Comparison of ENCODE assay signal across 8 mouse cellular contexts in the genomic region with DNA sequence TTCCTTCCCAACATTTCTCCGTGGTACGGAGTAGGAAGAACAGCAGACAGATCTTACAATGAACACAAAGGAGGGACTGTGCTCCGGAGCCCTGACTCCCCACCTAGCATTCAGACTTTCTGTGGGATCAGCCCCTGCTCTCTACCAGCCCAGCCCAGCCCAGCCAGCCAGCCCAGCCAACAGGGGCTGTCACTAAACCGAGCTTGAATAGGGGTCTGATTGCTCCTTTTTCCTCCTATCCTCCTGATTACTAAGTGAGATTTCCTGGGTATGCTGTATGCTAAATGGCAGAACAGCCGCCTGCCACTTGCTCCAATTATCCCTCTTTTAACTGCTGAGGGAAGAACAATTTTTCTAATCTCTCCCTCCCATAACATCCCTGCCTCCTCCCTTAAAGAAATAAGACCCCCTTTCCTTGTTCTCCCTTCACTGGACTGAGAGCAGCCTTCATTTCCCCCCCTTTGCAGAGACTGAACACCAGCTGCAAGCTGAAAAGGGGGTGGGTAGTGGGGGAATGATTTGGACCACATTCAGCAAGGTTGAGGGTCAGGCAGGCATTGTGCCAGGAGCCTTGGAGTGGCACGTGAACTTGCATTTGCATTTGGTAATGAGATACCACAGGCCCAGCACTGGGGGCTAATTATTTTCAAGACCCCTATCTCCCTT.
DNase-seq lines count a peak whose midpoint lies in the region; ATAC-seq and TF ChIP-seq lines count a peak whose summit lies in the region.

No protein-coding gene starts in this region.

- 3% methylated on average over 6 of the region's 6 CpGs for WGBS in forebrain, embryonic 15.5 days
- WGBS in midbrain, postnatal 0 days, result 6% methylated on average over 6 of the region's 6 CpGs

- no peak overlapping the region for H3K4me3 ChIP-seq in forebrain, embryonic 15.5 days
- no peak overlapping the region for H3K4me3 ChIP-seq in midbrain, postnatal 0 days (ENCODE audit: low read depth, low read length)

- peak; percentile 26 for DNase-seq in embryo, embryonic 10 days (ENCODE audit: low spot score)
- no peak for DNase-seq in embryo, embryonic 9.5 days (ENCODE audit: extremely low spot score)
- peak; percentile 82 for DNase-seq in left cerebral cortex, postnatal 4 days
- no peak for DNase-seq in left cerebral cortex, adult 9 months (ENCODE audit: low spot score in 2 of 2)
- DNase-seq in midbrain, postnatal 0 days (ENCODE audit: low spot score), result peak; percentile 77
- no peak for DNase-seq in layer of hippocampus, adult 9-11 months
- DNase-seq in spleen, postnatal 4 days (ENCODE audit: low spot score in 2 of 2), result no peak

- peak overlapping the region; percentile 24 for H3K4me2 ChIP-seq in forebrain, embryonic 15.5 days (replicated peaks)
- H3K4me2 ChIP-seq in midbrain, postnatal 0 days (ENCODE audit: low read depth, low read length, poor library complexity, severe bottlenecking), result peak overlapping the region; percentile 0; the same call in 1 of the 2 replicates

- peaks cover 28% of the 10 kb centered on the region for H3K4me1 ChIP-seq in forebrain, embryonic 15.5 days
- H3K4me1 ChIP-seq in midbrain, postnatal 0 days (ENCODE audit: insufficient read depth, low read length), result 0 out of 2 replicates have a peak, but pooled peaks cover 3% of the 10 kb centered on the region

- peak; percentile 97 for ATAC-seq in forebrain, embryonic 15.5 days (replicated peaks)
- ATAC-seq in midbrain, postnatal 0 days (ENCODE audit: low FRiP score), result peak; percentile 87

- peaks cover 2% of the 10 kb centered on the region; the same call in 1 of the 2 replicates for H3K36me3 ChIP-seq in forebrain, embryonic 15.5 days
- H3K36me3 ChIP-seq in midbrain, postnatal 0 days (ENCODE audit: insufficient read depth, low read length), result 0 out of 2 replicates have a peak, but pooled peaks cover under 1% of the 10 kb centered on the region

- H3K27ac ChIP-seq in forebrain, embryonic 15.5 days (replicated peaks), result peak overlapping the region; percentile 83
- peak overlapping the region; percentile 12; the same call in 1 of the 2 replicates for H3K27ac ChIP-seq in midbrain, postnatal 0 days (ENCODE audit: low read depth, low read length)

- H3K9ac ChIP-seq in forebrain, embryonic 15.5 days (replicated peaks), result no peak overlapping the region
- no peak overlapping the region for H3K9ac ChIP-seq in midbrain, postnatal 0 days (replicated peaks; ENCODE audit: low read length, poor library complexity, severe bottlenecking)

- H3K27me3 ChIP-seq in forebrain, embryonic 15.5 days, result no peaks in the 10 kb centered on the region
- H3K27me3 ChIP-seq in midbrain, postnatal 0 days (ENCODE audit: insufficient read depth, low read length), result no peaks in the 10 kb centered on the region

- H3K9me3 ChIP-seq in forebrain, embryonic 15.5 days, result no peaks in the 10 kb centered on the region
- H3K9me3 ChIP-seq in midbrain, postnatal 0 days (ENCODE audit: low read length), result no peaks in the 10 kb centered on the region

- no peak for TF ChIP-seq CTCF in midbrain, postnatal 0 days (IDR thresholded peaks at IDR 0.05)

- intact Hi-C loops in left cerebral cortex, postnatal 4 days (cut with DNase I), result no loop called here

Comparison
In these comparisons a context has a peak if more than half of its experiments do, and no peak if none do; other contexts are left out.
1. DNase-seq: peak in embryo, embryonic 10 days (single experiment), left cerebral cortex, postnatal 4 days (single experiment) and midbrain, postnatal 0 days (single experiment); none in embryo, embryonic 9.5 days (single experiment), left cerebral cortex, adult 9 months (0 of 2), layer of hippocampus, adult 9-11 months (single experiment) and spleen, postnatal 4 days (0 of 2).